Mouse (Mus musculus) cerebellum, adult 11-12 months (tissue): Measurements from ENCODE around the gene Polr2e.

Experiments
- DNase-seq: peaks from one replicate; pipeline ENCODE4 v3.0.0; 2022

The Polr2e gene

GRCm38 (mm10) chr10:79986963-79987362 is 52.6 kb downstream of the Polr2e start:
- peak; percentile 85 for DNase-seq

- peak; percentile 73 for DNase-seq
Observed at GRCm38 (mm10) chr10:79986232-79986878, 53.2 kb downstream of the Polr2e start.
